Mouse (Mus musculus) thymus, adult 2 months (tissue): ENCODE measurements around the gene Erbb3.
"Not testable (repeated sequence)": the region's sequence is repeated elsewhere in the genome, so short reads cannot be mapped to it uniquely, and the experiment has no call there.

Experiments
- CTCF ChIP-seq: fragments of 200-500 bp; IDR thresholded peaks from 2 replicates; pipeline ENCODE4 v1.5.1; 2012; ENCODE audit warnings: mild to moderate bottlenecking, control low read depth, low read length, moderate library complexity, borderline replicate concordance; ENCODE audit not compliant: control insufficient read depth, poor library complexity, insufficient read depth; ENCODE audit errors: extremely low read depth
- POLR2A ChIP-seq: fragments of 200-500 bp; IDR thresholded peaks from 2 replicates; pipeline ENCODE4 v1.6.1; 2012; ENCODE audit warnings: mild to moderate bottlenecking, low read length, control low read depth, moderate library complexity; ENCODE audit not compliant: control insufficient read depth, poor library complexity, insufficient read depth; ENCODE audit errors: extremely low read depth

GRCm38 (mm10) chr10:128549682-128550057 is 39.8 kb downstream of the Erbb3 start:
- not testable (repeated sequence) for TF ChIP-seq POLR2A, CTCF
